Mouse (Mus musculus) forelimb bud, embryonic 11.5 days (tissue): ENCODE measurements around the gene Gm44502.

Source experiments
- DNase-seq: peaks from one replicate; pipeline ENCODE4 v3.0.0-alpha.2; 2012; ENCODE audit warnings: low read depth, low spot score

The Gm44502 gene

GRCm38 (mm10) chr15:89429352-89430221 is at the start of gene Gm44502, which contains the start of the genes C730034F03Rik and Chkb:
Gm44502 (minus strand) TSS chr15:89429696.
C730034F03Rik (plus strand) TSS chr15:89429589.
Chkb (minus strand) TSS chr15:89429908.
- DNase-seq, result peak; percentile 87

- DNase-seq, result no peak
Measured at GRCm38 (mm10) chr15:89478622-89479021, 49.1 kb upstream of the Gm44502 start.

- no peak for DNase-seq
Measured at GRCm38 (mm10) chr15:89477806-89478205, 48.3 kb upstream of the Gm44502 start.

- DNase-seq, result no peak
Measured at GRCm38 (mm10) chr15:89477091-89477491, 47.6 kb upstream of the Gm44502 start, which contains the start of gene Arsa. Arsa (minus strand) TSS chr15:89477425.

GRCm38 (mm10) chr15:89476475-89476815 is 46.9 kb upstream of the Gm44502 start:
- DNase-seq, result no peak

GRCm38 (mm10) chr15:89475611-89476474 is 46.3 kb upstream of the Gm44502 start:
- peak; percentile 78 for DNase-seq

GRCm38 (mm10) chr15:89475293-89475600 is 45.8 kb upstream of the Gm44502 start:
- DNase-seq, result no peak

- no peak for DNase-seq
Measured at GRCm38 (mm10) chr15:89474596-89475292, 45.2 kb upstream of the Gm44502 start.

GRCm38 (mm10) chr15:89473921-89474320 is 44.4 kb upstream of the Gm44502 start:
- DNase-seq, result no peak

- DNase-seq, result no peak
Measured at GRCm38 (mm10) chr15:89473370-89473769, 43.9 kb upstream of the Gm44502 start.

GRCm38 (mm10) chr15:89471476-89471875 is 42.0 kb upstream of the Gm44502 start:
- no peak for DNase-seq

GRCm38 (mm10) chr15:89468577-89468976 is 39.1 kb upstream of the Gm44502 start:
- peak; percentile 38 for DNase-seq

GRCm38 (mm10) chr15:89465052-89465451 is 35.6 kb upstream of the Gm44502 start:
- peak; percentile 42 for DNase-seq

GRCm38 (mm10) chr15:89463334-89464235 is 34.1 kb upstream of the Gm44502 start:
- DNase-seq, result no peak

GRCm38 (mm10) chr15:89462176-89462575 is 32.7 kb upstream of the Gm44502 start:
- no peak for DNase-seq

GRCm38 (mm10) chr15:89461321-89461720 is 31.8 kb upstream of the Gm44502 start:
- DNase-seq, result no peak

- no peak for DNase-seq
Measured at GRCm38 (mm10) chr15:89460298-89460697, 30.8 kb upstream of the Gm44502 start.

- no peak for DNase-seq
Measured at GRCm38 (mm10) chr15:89459821-89460220, 30.3 kb upstream of the Gm44502 start.

GRCm38 (mm10) chr15:89458942-89459341 is 29.4 kb upstream of the Gm44502 start:
- no peak for DNase-seq

- DNase-seq, result no peak
Measured at GRCm38 (mm10) chr15:89455642-89456041, 26.1 kb upstream of the Gm44502 start.

- DNase-seq, result no peak
Measured at GRCm38 (mm10) chr15:89454857-89455256, 25.4 kb upstream of the Gm44502 start.
